Mouse (Mus musculus): ENCODE measurements around the gene Slc7a6os. TPM values are rescaled to one million over a fixed set of nuclear protein-coding genes. Genes with fewer than 3 reads are reported as not detected.

Gene Slc7a6os
- polyA plus RNA-seq (2012; ENCODE audit: insufficient read depth, insufficient read length, low replicate concordance, missing spikeins): not detected in 2 replicates

- Histone ChIP-seq H3K27ac (ENCODE audit: insufficient read depth, low read depth, low read length) (peak within 1 kb of the TSS; percentile 68), H3K4me3 (ENCODE audit: insufficient read depth, low read depth, low read length) (peak within 1 kb of the TSS; percentile 84), H3K4me1 (ENCODE audit: control insufficient read depth, insufficient read depth, low read length) (peaks cover 2% of the 10 kb centered on the region; the same call in 1 of the 2 replicates)
- TF ChIP-seq POLR2A (IDR thresholded peaks at IDR 0.05; ENCODE audit: insufficient read depth, low read depth, low read length): peak; percentile 91
- TF ChIP-seq CTCF (IDR thresholded peaks at IDR 0.05; ENCODE audit: insufficient read depth, low read depth, low read length): no peak
- under 1% methylated on average over 52 of the region's 52 CpGs for WGBS
Observed at GRCm38 (mm10) chr8:106210821-106211345, at the start of gene Slc7a6os, which contains the start of gene Prmt7. Slc7a6os (minus strand) TSS chr8:106210935. Prmt7 (plus strand) TSS chr8:106210936.

- Histone ChIP-seq H3K4me1 (ENCODE audit: control insufficient read depth, insufficient read depth, low read length) (peaks cover 16% of the 10 kb centered on the region; the same call in 1 of the 2 replicates), H3K4me3 (ENCODE audit: insufficient read depth, low read depth, low read length) (no peak overlapping the region), H3K27ac (ENCODE audit: insufficient read depth, low read depth, low read length) (no peak overlapping the region)
- TF ChIP-seq POLR2A (IDR thresholded peaks at IDR 0.05; ENCODE audit: insufficient read depth, low read depth, low read length): no peak
- 95% methylated on average over 10 of the region's 10 CpGs for WGBS
Observed at GRCm38 (mm10) chr8:106259579-106260255, 49.0 kb upstream of the Slc7a6os start.

GRCm38 (mm10) chr8:106258169-106258568 lies 47.4 kb upstream of the Slc7a6os start:
- Histone ChIP-seq H3K27ac (ENCODE audit: insufficient read depth, low read depth, low read length) (no peak overlapping the region), H3K4me1 (ENCODE audit: control insufficient read depth, insufficient read depth, low read length) (peaks cover 7% of the 10 kb centered on the region; the same call in 1 of the 2 replicates), H3K4me3 (ENCODE audit: insufficient read depth, low read depth, low read length) (no peak overlapping the region)
- TF ChIP-seq POLR2A (IDR thresholded peaks at IDR 0.05; ENCODE audit: insufficient read depth, low read depth, low read length) (no peak), CTCF (IDR thresholded peaks at IDR 0.05; ENCODE audit: insufficient read depth, low read depth, low read length) (no peak)
- 38% methylated on average over 1 of the region's 1 CpGs for WGBS

- no peak overlapping the region for H3K27ac ChIP-seq (ENCODE audit: insufficient read depth, low read depth, low read length)
- TF ChIP-seq CTCF (IDR thresholded peaks at IDR 0.05; ENCODE audit: insufficient read depth, low read depth, low read length) (no peak), POLR2A (IDR thresholded peaks at IDR 0.05; ENCODE audit: insufficient read depth, low read depth, low read length) (no peak)
- no peak overlapping the region for H3K4me3 ChIP-seq (ENCODE audit: insufficient read depth, low read depth, low read length)
- 81% methylated on average over 4 of the region's 4 CpGs for WGBS
- no peaks in the 10 kb centered on the region for H3K4me1 ChIP-seq (ENCODE audit: control insufficient read depth, insufficient read depth, low read length)
Observed at GRCm38 (mm10) chr8:106250186-106250585, 39.5 kb upstream of the Slc7a6os start.

GRCm38 (mm10) chr8:106237106-106237505 lies 26.4 kb upstream of the Slc7a6os start:
- H3K27ac ChIP-seq (ENCODE audit: insufficient read depth, low read depth, low read length): no peak overlapping the region
- no peak overlapping the region for H3K4me3 ChIP-seq (ENCODE audit: insufficient read depth, low read depth, low read length)
- TF ChIP-seq POLR2A (IDR thresholded peaks at IDR 0.05; ENCODE audit: insufficient read depth, low read depth, low read length) (no peak), CTCF (IDR thresholded peaks at IDR 0.05; ENCODE audit: insufficient read depth, low read depth, low read length) (no peak)
- no peaks in the 10 kb centered on the region for H3K4me1 ChIP-seq (ENCODE audit: control insufficient read depth, insufficient read depth, low read length)
- 85% methylated on average over 5 of the region's 5 CpGs for WGBS

GRCm38 (mm10) chr8:106234567-106235261 lies 24.0 kb upstream of the Slc7a6os start:
- Histone ChIP-seq H3K4me3 (ENCODE audit: insufficient read depth, low read depth, low read length) (no peak overlapping the region), H3K27ac (ENCODE audit: insufficient read depth, low read depth, low read length) (no peak overlapping the region), H3K4me1 (ENCODE audit: control insufficient read depth, insufficient read depth, low read length) (no peaks in the 10 kb centered on the region)
- 85% methylated on average over 17 of the region's 17 CpGs for WGBS
- TF ChIP-seq CTCF (IDR thresholded peaks at IDR 0.05; ENCODE audit: insufficient read depth, low read depth, low read length) (no peak), POLR2A (IDR thresholded peaks at IDR 0.05; ENCODE audit: insufficient read depth, low read depth, low read length) (no peak)

GRCm38 (mm10) chr8:106232751-106233150 lies 22.0 kb upstream of the Slc7a6os start:
- Histone ChIP-seq H3K4me3 (ENCODE audit: insufficient read depth, low read depth, low read length) (no peak overlapping the region), H3K4me1 (ENCODE audit: control insufficient read depth, insufficient read depth, low read length) (no peaks in the 10 kb centered on the region), H3K27ac (ENCODE audit: insufficient read depth, low read depth, low read length) (no peak overlapping the region)
- WGBS: 72% methylated on average over 3 of the region's 3 CpGs
- TF ChIP-seq POLR2A (IDR thresholded peaks at IDR 0.05; ENCODE audit: insufficient read depth, low read depth, low read length) (no peak), CTCF (IDR thresholded peaks at IDR 0.05; ENCODE audit: insufficient read depth, low read depth, low read length) (no peak)

GRCm38 (mm10) chr8:106231536-106231935 lies 20.8 kb upstream of the Slc7a6os start:
- Histone ChIP-seq H3K4me1 (ENCODE audit: control insufficient read depth, insufficient read depth, low read length) (no peaks in the 10 kb centered on the region), H3K27ac (ENCODE audit: insufficient read depth, low read depth, low read length) (no peak overlapping the region), H3K4me3 (ENCODE audit: insufficient read depth, low read depth, low read length) (no peak overlapping the region)
- TF ChIP-seq POLR2A (IDR thresholded peaks at IDR 0.05; ENCODE audit: insufficient read depth, low read depth, low read length): no peak
- no peak for TF ChIP-seq CTCF (IDR thresholded peaks at IDR 0.05; ENCODE audit: insufficient read depth, low read depth, low read length)
- WGBS: 98% methylated on average over 7 of the region's 7 CpGs

- Histone ChIP-seq H3K4me1 (ENCODE audit: control insufficient read depth, insufficient read depth, low read length) (no peaks in the 10 kb centered on the region), H3K27ac (ENCODE audit: insufficient read depth, low read depth, low read length) (no peak overlapping the region), H3K4me3 (ENCODE audit: insufficient read depth, low read depth, low read length) (no peak overlapping the region)
- TF ChIP-seq CTCF (IDR thresholded peaks at IDR 0.05; ENCODE audit: insufficient read depth, low read depth, low read length) (no peak), POLR2A (IDR thresholded peaks at IDR 0.05; ENCODE audit: insufficient read depth, low read depth, low read length) (no peak)
- WGBS: 43% methylated on average over 9 of the region's 9 CpGs
Observed at GRCm38 (mm10) chr8:106226589-106226988, 15.9 kb upstream of the Slc7a6os start.
